Mouse (Mus musculus) gastrocnemius, postnatal 25 days (tissue): ENCODE data around the gene Ddx47. TPM values are rescaled to one million over a fixed set of nuclear protein-coding genes. Genes with fewer than 3 reads are reported as not detected.
A peak's percentile ranks its signal among the peaks of the same experiment; 100 is the strongest.

Experiments used
- DNase-seq: peaks from one replicate; pipeline ENCODE4 v3.0.0; 2022
- long read RNA-seq, 2 experiments: library from polyadenylated mRNA; stranded (forward); transcript quantifications; one replicate each; pipeline ENCODE4 v2.0.0; 2021
- total RNA-seq, 2 experiments: library from RNA; stranded (reverse); gene quantifications; 1 replicate in 1 of 2; 2 replicates in 1 of 2; pipeline ENCODE4 v1.2.3; 2021

Ddx47 gene
- total RNA-seq: 10 to 100 TPM; 26.1 to 26.4 TPM
- long read RNA-seq, experiment 1, transcript Ddx47-201 (12 exons, 1,764 nt): major isoform, 24 of 31 reads
- long read RNA-seq, experiment 1, partial matches to known transcripts: 7 of 31 reads
- long read RNA-seq, experiment 1, other reads (novel, unspliced or antisense): 0 of 31 reads
- long read RNA-seq, experiment 2, transcript Ddx47-201 (12 exons, 1,764 nt): major isoform, 17 of 20 reads
- long read RNA-seq, experiment 2, partial matches to known transcripts: 3 of 20 reads
- long read RNA-seq, experiment 2, other reads (novel, unspliced or antisense): 0 of 20 reads

GRCm38 (mm10) chr6:135011048-135011733 lies at the start of gene Ddx47:
Gene Ddx47 (plus strand): TSS chr6:135011612.
- peak; percentile 89 for DNase-seq

- DNase-seq: no peak
Measured at GRCm38 (mm10) chr6:134961858-134962517, 49.4 kb upstream of the Ddx47 start.

GRCm38 (mm10) chr6:134962518-134962893 lies 48.9 kb upstream of the Ddx47 start:
- DNase-seq: no peak

- no peak for DNase-seq
Measured at GRCm38 (mm10) chr6:134963910-134964309, 47.5 kb upstream of the Ddx47 start.

GRCm38 (mm10) chr6:134966681-134967080 lies 44.7 kb upstream of the Ddx47 start:
- DNase-seq: no peak

GRCm38 (mm10) chr6:134968326-134968725 lies 43.1 kb upstream of the Ddx47 start:
- no peak for DNase-seq

GRCm38 (mm10) chr6:134969498-134969897 lies 41.9 kb upstream of the Ddx47 start:
- no peak for DNase-seq

GRCm38 (mm10) chr6:134972096-134972495 lies 39.3 kb upstream of the Ddx47 start:
- DNase-seq: no peak

GRCm38 (mm10) chr6:134976628-134977027 lies 34.8 kb upstream of the Ddx47 start:
- no peak for DNase-seq

- DNase-seq: peak; percentile 48
Measured at GRCm38 (mm10) chr6:134981231-134982062, 30.0 kb upstream of the Ddx47 start, which contains the start of gene Apold1. Gene Apold1 (plus strand): TSS chr6:134981718.

GRCm38 (mm10) chr6:134983529-134984370 lies 27.7 kb upstream of the Ddx47 start:
- DNase-seq: peak; percentile 88

GRCm38 (mm10) chr6:134984748-134985147 lies 26.7 kb upstream of the Ddx47 start:
- no peak for DNase-seq

GRCm38 (mm10) chr6:134988377-134988776 lies 23.0 kb upstream of the Ddx47 start:
- no peak for DNase-seq

- no peak for DNase-seq
Measured at GRCm38 (mm10) chr6:134990674-134991073, 20.7 kb upstream of the Ddx47 start.

- no peak for DNase-seq
Measured at GRCm38 (mm10) chr6:134994031-134994651, 17.3 kb upstream of the Ddx47 start.

- no peak for DNase-seq
Measured at GRCm38 (mm10) chr6:134994985-134995384, 16.4 kb upstream of the Ddx47 start.

- no peak for DNase-seq
Measured at GRCm38 (mm10) chr6:134996918-134997317, 14.5 kb upstream of the Ddx47 start.

- DNase-seq: no peak
Measured at GRCm38 (mm10) chr6:134998076-134998475, 13.3 kb upstream of the Ddx47 start.

- DNase-seq: no peak
Measured at GRCm38 (mm10) chr6:134998781-134999180, 12.6 kb upstream of the Ddx47 start.

- DNase-seq: no peak
Measured at GRCm38 (mm10) chr6:135000272-135000671, 11.1 kb upstream of the Ddx47 start.

GRCm38 (mm10) chr6:135001991-135002390 lies 9.4 kb upstream of the Ddx47 start:
- no peak for DNase-seq
